Mouse (Mus musculus) midbrain, embryonic 11.5 days (tissue): Measurements from ENCODE around the gene Galnt10. TPM values are rescaled to one million over a fixed set of nuclear protein-coding genes. Genes with fewer than 3 reads are reported as not detected.

Experiments used
- ATAC-seq: fragments of 200-750 bp; cut with Nextera tagmentation; 2 replicates; pipeline ENCODE4 v1.8.0; 2017; ENCODE audit warnings: moderate TSS enrichment, moderate library complexity; ENCODE audit not compliant: low FRiP score
- DNase-seq: peaks from one replicate; pipeline ENCODE4 v3.0.0; 2015; ENCODE audit warnings: low spot score; ENCODE audit errors: missing footprints
- H3K27ac ChIP-seq: fragments of 300-500 bp; sonication (generic); 2 replicates; pipeline ENCODE4 v1.5.1; 2014; ENCODE audit warnings: low read depth, low read length
- H3K27me3 ChIP-seq: fragments of 300-500 bp; sonication (generic); 2 replicates; pipeline ENCODE4 v1.6.1; 2014; ENCODE audit warnings: mild to moderate bottlenecking, low read length, moderate library complexity, mixed read lengths; ENCODE audit not compliant: control insufficient read depth, insufficient read depth
- H3K36me3 ChIP-seq: fragments of 300-500 bp; sonication (generic); 2 replicates; pipeline ENCODE4 v1.6.1; 2014; ENCODE audit warnings: mild to moderate bottlenecking, low read length, moderate library complexity, mixed read lengths; ENCODE audit not compliant: control insufficient read depth, insufficient read depth
- H3K4me1 ChIP-seq: fragments of 300-500 bp; sonication (generic); 2 replicates; pipeline ENCODE4 v1.6.1; 2014; ENCODE audit warnings: low read length; ENCODE audit not compliant: control insufficient read depth, insufficient read depth
- H3K4me2 ChIP-seq: fragments of 300-500 bp; sonication (generic); 2 replicates; pipeline ENCODE4 v1.6.1; 2014; ENCODE audit warnings: mild to moderate bottlenecking, moderate library complexity
- H3K4me3 ChIP-seq: fragments of 300-500 bp; sonication (generic); 2 replicates; pipeline ENCODE4 v1.5.1; 2014; ENCODE audit warnings: low read depth, low read length
- H3K9ac ChIP-seq: fragments of 300-500 bp; sonication (generic); 2 replicates; pipeline ENCODE4 v1.6.1; 2014; ENCODE audit warnings: low read length
- H3K9me3 ChIP-seq: fragments of 300-500 bp; sonication (generic); 2 replicates; pipeline ENCODE4 v1.6.1; 2016; ENCODE audit warnings: low read length; ENCODE audit not compliant: control insufficient read depth
- WGBS: fragments of 180-500 bp; shearing (Covaris S2); extraction: QIAGEN DNeasy Blood & Tissue Kit; methylation state at CpG from one replicate; pipeline ENCODE4 v1.1.7; 2014; 5-methylcytosine and 5-hydroxymethylcytosine counted together
- polyA plus RNA-seq: library from polyadenylated mRNA; unstranded; fragments of >200 nt; fragmentation: Nextera tagmentation; extraction: Ambion mirVana; gene quantifications from 2 replicates; pipeline ENCODE4 v1.2.1, GENCODE M21; 2014

Gene Galnt10
- polyA plus RNA-seq, 1 experiment from 2014 or later: 13.9 TPM

DNA sequence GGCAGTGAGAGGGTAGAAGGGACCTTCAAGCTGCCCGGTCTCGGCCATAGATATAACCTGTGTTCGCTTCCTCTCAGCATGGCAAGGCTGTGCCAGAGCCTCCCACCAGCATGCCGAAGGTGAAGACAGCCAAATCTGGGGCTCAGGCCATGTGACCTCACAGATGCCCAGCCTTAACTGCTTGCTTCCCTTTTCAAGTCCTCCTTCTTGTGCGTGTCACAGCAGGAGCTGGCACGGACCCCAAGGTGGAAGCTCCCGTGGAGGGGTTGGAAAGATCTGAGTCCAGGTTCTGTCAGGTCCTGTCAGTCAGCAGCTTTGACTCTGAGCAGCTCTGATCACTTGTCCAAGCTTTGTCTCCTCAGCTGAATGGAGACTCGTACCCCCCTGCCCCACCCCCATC is 126.4 kb downstream of the Galnt10 start:
- no peak for DNase-seq
- no peaks in the 10 kb centered on the region for H3K27me3 ChIP-seq
- H3K4me2 ChIP-seq: no peak overlapping the region
- H3K27ac ChIP-seq: no peak overlapping the region
- peaks cover 18% of the 10 kb centered on the region for H3K4me1 ChIP-seq
- H3K9ac ChIP-seq: no peak overlapping the region
- H3K9me3 ChIP-seq: no peaks in the 10 kb centered on the region
- no peak overlapping the region for H3K4me3 ChIP-seq
- ATAC-seq: no peak
- WGBS: 92% methylated on average over 8 of the region's 8 CpGs
- H3K36me3 ChIP-seq: no peaks in the 10 kb centered on the region

DNA sequence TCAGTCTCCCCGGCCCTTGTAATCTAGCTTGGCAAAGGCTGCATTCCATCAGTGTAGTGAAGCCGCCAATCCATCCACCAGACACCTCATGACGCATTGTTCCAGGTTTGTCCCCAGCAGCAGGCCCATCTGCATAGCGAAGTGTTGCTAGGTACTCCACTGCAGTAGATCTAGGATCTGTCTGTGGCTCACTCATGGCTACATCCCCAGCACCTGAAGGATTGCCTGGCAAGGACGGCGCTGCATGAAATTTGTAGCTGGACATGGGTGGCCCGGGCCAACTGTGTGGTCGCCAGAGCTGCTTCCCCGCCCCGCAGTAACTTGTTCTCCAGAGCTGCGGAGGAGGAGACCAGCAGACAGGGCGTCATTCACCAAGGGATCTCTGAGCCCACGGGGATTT is 128.2 kb downstream of the Galnt10 start:
- H3K4me2 ChIP-seq: no peak overlapping the region; the same call in 1 of the 2 replicates
- peaks cover 17% of the 10 kb centered on the region for H3K4me1 ChIP-seq
- H3K36me3 ChIP-seq: no peaks in the 10 kb centered on the region
- WGBS: 11% methylated on average over 13 of the region's 13 CpGs
- ATAC-seq (0 out of 2 replicates have a peak, but pooled peaks have one; percentile 42), DNase-seq (peak; percentile 90)
- no peaks in the 10 kb centered on the region for H3K9me3 ChIP-seq
- H3K9ac ChIP-seq: no peak overlapping the region
- no peak overlapping the region for H3K4me3 ChIP-seq
- H3K27ac ChIP-seq: no peak overlapping the region; the same call in 1 of the 2 replicates
- no peaks in the 10 kb centered on the region for H3K27me3 ChIP-seq

- 6% methylated on average over 4 of the region's 4 CpGs for WGBS
- Histone ChIP-seq H3K9ac (no peak overlapping the region), H3K4me2 (no peak overlapping the region; the same call in 1 of the 2 replicates), H3K27me3 (no peaks in the 10 kb centered on the region), H3K4me3 (no peak overlapping the region), H3K9me3 (no peaks in the 10 kb centered on the region), H3K4me1 (peaks cover 17% of the 10 kb centered on the region), H3K27ac (peak overlapping the region; percentile 23), H3K36me3 (no peaks in the 10 kb centered on the region)
- peak; percentile 79 for ATAC-seq
- DNase-seq: peak; percentile 90
Observed at GRCm38 (mm10) chr11:57773936-57774335, 128.7 kb downstream of the Galnt10 start.

- Histone ChIP-seq H3K9ac (no peak overlapping the region), H3K4me3 (no peak overlapping the region), H3K4me2 (no peak overlapping the region), H3K27ac (no peak overlapping the region), H3K27me3 (no peaks in the 10 kb centered on the region), H3K9me3 (no peaks in the 10 kb centered on the region), H3K36me3 (no peaks in the 10 kb centered on the region), H3K4me1 (peaks cover 17% of the 10 kb centered on the region)
- ATAC-seq (no peak), DNase-seq (no peak)
- WGBS: 75% methylated on average over 6 of the region's 6 CpGs
Observed at GRCm38 (mm10) chr11:57775868-57776267, 130.6 kb downstream of the Galnt10 start.

GRCm38 (mm10) chr11:57776546-57776945 is 131.3 kb downstream of the Galnt10 start:
- no peak overlapping the region for H3K9ac ChIP-seq
- no peak for ATAC-seq
- H3K4me2 ChIP-seq: no peak overlapping the region
- DNase-seq: no peak
- no peaks in the 10 kb centered on the region for H3K36me3 ChIP-seq
- H3K27me3 ChIP-seq: no peaks in the 10 kb centered on the region
- H3K9me3 ChIP-seq: no peaks in the 10 kb centered on the region
- H3K27ac ChIP-seq: no peak overlapping the region
- no peak overlapping the region for H3K4me3 ChIP-seq
- H3K4me1 ChIP-seq: peaks cover 17% of the 10 kb centered on the region
- WGBS: 88% methylated on average over 3 of the region's 3 CpGs

DNA sequence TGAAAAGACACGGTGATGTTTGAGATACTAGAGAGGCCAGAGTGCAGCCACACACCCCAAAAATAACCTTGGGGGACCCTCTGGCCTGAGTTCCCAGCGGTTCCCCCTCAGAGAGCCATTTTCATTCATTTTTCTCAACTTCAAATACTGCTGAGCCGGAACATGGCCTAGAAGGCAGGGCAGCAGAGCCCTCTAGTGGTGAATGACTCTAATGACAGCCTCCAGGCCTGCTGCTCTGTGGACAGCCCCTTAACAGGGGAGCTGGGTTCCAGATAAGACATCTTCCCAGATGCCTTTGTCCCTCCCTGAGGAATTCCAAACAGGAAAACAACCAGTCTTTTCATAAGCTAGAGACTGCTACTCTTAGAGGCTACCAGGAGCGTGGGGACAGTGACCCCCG is 133.1 kb downstream of the Galnt10 start:
- H3K9ac ChIP-seq: no peak overlapping the region

GRCm38 (mm10) chr11:57779824-57780223 is 134.6 kb downstream of the Galnt10 start:
- DNase-seq (no peak), ATAC-seq (no peak)
- Histone ChIP-seq H3K9me3 (no peaks in the 10 kb centered on the region), H3K4me3 (no peak overlapping the region), H3K9ac (no peak overlapping the region), H3K4me1 (0 out of 2 replicates have a peak, but pooled peaks cover 3% of the 10 kb centered on the region), H3K36me3 (no peaks in the 10 kb centered on the region), H3K4me2 (no peak overlapping the region), H3K27ac (no peak overlapping the region), H3K27me3 (no peaks in the 10 kb centered on the region)
- WGBS: 93% methylated on average over 14 of the region's 14 CpGs

More for the DNA sequence above, 133.1 kb downstream of the Galnt10 start:
- Histone ChIP-seq H3K9me3 (no peaks in the 10 kb centered on the region), H3K27ac (no peak overlapping the region), H3K36me3 (no peaks in the 10 kb centered on the region), H3K4me3 (no peak overlapping the region), H3K4me1 (peaks cover 14% of the 10 kb centered on the region), H3K4me2 (no peak overlapping the region), H3K27me3 (no peaks in the 10 kb centered on the region)
- WGBS: 27% methylated on average over 5 of the region's 5 CpGs
- ATAC-seq (peak; percentile 57; the same call in 1 of the 2 replicates), DNase-seq (peak; percentile 93)

GRCm38 (mm10) chr11:57786616-57787418 is 141.6 kb downstream of the Galnt10 start:
- Histone ChIP-seq H3K4me1 (peaks cover 15% of the 10 kb centered on the region), H3K9me3 (no peaks in the 10 kb centered on the region), H3K36me3 (0 out of 2 replicates have a peak, but pooled peaks cover 2% of the 10 kb centered on the region), H3K27ac (peak overlapping the region; percentile 36; the same call in 1 of the 2 replicates), H3K9ac (peak overlapping the region; percentile 47), H3K4me2 (no peak overlapping the region), H3K27me3 (no peaks in the 10 kb centered on the region), H3K4me3 (no peak overlapping the region)
- DNase-seq (peak; percentile 93), ATAC-seq (peak; percentile 60)
- 22% methylated on average over 18 of the region's 18 CpGs for WGBS

DNA sequence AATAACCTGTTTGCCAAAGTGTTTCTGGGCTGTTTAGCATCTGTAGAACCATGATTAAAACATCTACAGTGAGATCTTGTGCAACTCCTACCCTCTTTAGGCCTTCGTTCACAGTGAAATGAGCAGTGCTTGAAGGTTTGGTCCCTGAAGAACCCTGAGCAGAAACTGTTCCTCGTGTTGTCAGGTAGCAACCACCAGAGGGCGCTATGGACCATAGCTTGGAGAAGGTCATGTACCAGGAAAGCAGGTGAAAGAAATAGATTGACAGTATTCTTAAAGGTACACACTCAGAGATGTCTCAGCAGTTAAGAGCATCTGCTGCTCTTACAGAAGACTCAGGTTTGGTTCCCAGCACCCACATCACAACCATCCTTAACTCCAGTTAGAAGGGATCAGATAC is 142.7 kb downstream of the Galnt10 start:
- H3K27me3 ChIP-seq: no peaks in the 10 kb centered on the region
- DNase-seq: no peak
- 45% methylated on average over 3 of the region's 3 CpGs for WGBS

More for the DNA sequence above, 142.7 kb downstream of the Galnt10 start:
- Histone ChIP-seq H3K4me1 (peaks cover 15% of the 10 kb centered on the region), H3K4me2 (no peak overlapping the region), H3K9ac (no peak overlapping the region), H3K4me3 (no peak overlapping the region), H3K9me3 (no peaks in the 10 kb centered on the region), H3K27ac (no peak overlapping the region), H3K36me3 (0 out of 2 replicates have a peak, but pooled peaks cover 2% of the 10 kb centered on the region)
- ATAC-seq: no peak
